ENCODE assay signal across 25 mouse cellular contexts in the genomic region with DNA sequence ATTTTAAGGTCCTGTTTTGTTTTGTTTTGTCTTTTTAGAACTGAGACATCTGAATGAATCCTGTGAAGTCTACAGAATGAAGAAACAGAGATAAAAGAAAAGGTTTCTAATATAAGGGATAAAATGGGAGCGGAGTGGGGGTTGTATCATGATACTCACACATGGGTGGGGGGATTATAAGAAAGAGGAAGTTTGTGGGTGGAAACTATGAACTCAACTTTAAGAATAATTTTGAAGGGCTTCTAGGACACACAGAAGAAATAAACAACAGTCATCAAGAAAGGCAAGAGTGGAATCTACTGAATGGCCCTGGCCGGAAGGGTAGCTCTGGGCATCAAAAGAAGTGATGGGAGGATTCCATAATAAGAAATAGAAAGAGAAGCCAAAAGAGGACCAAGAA.
DNase-seq lines count a peak whose midpoint lies in the region; ATAC-seq and TF ChIP-seq lines count a peak whose summit lies in the region.
"Had no signal": no experiment of that assay in that cellular context is flagged by ENCODE, and none has a peak within 500 bp of the region (broad histone marks: within the 10 kb centered on the region; RNA-seq: fewer than 3 reads in every experiment).

No protein-coding gene starts in this region.

- no peaks in the 10 kb centered on the region for H3K9me3 ChIP-seq in intestine, embryonic 14.5 days (ENCODE audit: control insufficient read depth, low read length)
- no peaks in the 10 kb centered on the region for H3K9me3 ChIP-seq in intestine, postnatal 0 days (ENCODE audit: control insufficient read depth)
- H3K9me3 ChIP-seq in kidney, postnatal 0 days (replicated peaks; ENCODE audit: low read length): no peaks in the 10 kb centered on the region
- H3K9me3 ChIP-seq in CH12.LX (replicated peaks; ENCODE audit: low read length): no peaks in the 10 kb centered on the region
- H3K9me3 ChIP-seq in limb, embryonic 15.5 days: no peaks in the 10 kb centered on the region
- H3K9me3 ChIP-seq: embryonic facial prominence, embryonic 12.5 days; heart, embryonic 12.5 days; liver, embryonic 15.5 days; lung, embryonic 15.5 days had no signal

- peak; percentile 69 for TF ChIP-seq EP300 in CH12.LX (IDR thresholded peaks at IDR 0.05; ENCODE audit: low read length)

- H3K9ac ChIP-seq in intestine, embryonic 14.5 days (ENCODE audit: low read length): no peak overlapping the region
- H3K9ac ChIP-seq in intestine, postnatal 0 days (ENCODE audit: low read depth, low read length): no peak overlapping the region
- H3K9ac ChIP-seq in kidney, postnatal 0 days (ENCODE audit: low read depth, low read length): no peak overlapping the region
- H3K9ac ChIP-seq in CH12.LX (ENCODE audit: insufficient read depth, low read depth): no peak overlapping the region
- H3K9ac ChIP-seq in limb, embryonic 15.5 days: no peak overlapping the region
- H3K9ac ChIP-seq: embryonic facial prominence, embryonic 12.5 days; heart, embryonic 12.5 days; hindbrain, embryonic 14.5 days; liver, embryonic 15.5 days; lung, embryonic 15.5 days had no signal

- no peak overlapping the region for H3K4me3 ChIP-seq in intestine, embryonic 14.5 days (ENCODE audit: low read depth, low read length)
- H3K4me3 ChIP-seq in intestine, postnatal 0 days (ENCODE audit: low read depth, low read length): no peak overlapping the region
- H3K4me3 ChIP-seq in kidney, postnatal 0 days (replicated peaks; ENCODE audit: low read depth, low read length): no peak overlapping the region
- H3K4me3 ChIP-seq in CH12.LX (replicated peaks in 1 of 3; ENCODE audit: low read depth in 2 of 3, low read length in 2 of 3, poor library complexity in 1 of 3): no peak overlapping the region
- no peak overlapping the region for H3K4me3 ChIP-seq in limb, embryonic 15.5 days
- H3K4me3 ChIP-seq: embryonic facial prominence, embryonic 12.5 days; heart, embryonic 12.5 days; left cerebral cortex, adult 2 months; liver, embryonic 15.5 days; lung, embryonic 15.5 days had no signal

- no peak overlapping the region for H3K4me2 ChIP-seq in intestine, embryonic 14.5 days (ENCODE audit: low read length)
- H3K4me2 ChIP-seq in intestine, postnatal 0 days (replicated peaks; ENCODE audit: low read depth): no peak overlapping the region
- H3K4me2 ChIP-seq in kidney, postnatal 0 days (ENCODE audit: low read length): no peak overlapping the region
- no peak overlapping the region for H3K4me2 ChIP-seq in CH12.LX (ENCODE audit: insufficient read depth, low read depth, poor library complexity, severe bottlenecking)
- no peak overlapping the region for H3K4me2 ChIP-seq in limb, embryonic 15.5 days
- H3K4me2 ChIP-seq: embryonic facial prominence, embryonic 12.5 days; heart, embryonic 12.5 days; hindbrain, embryonic 14.5 days; liver, embryonic 15.5 days; lung, embryonic 15.5 days; midbrain, embryonic 11.5 days had no signal

- WGBS in intestine, embryonic 14.5 days: 88% methylated on average over 2 of the region's 2 CpGs
- 91% methylated on average over 2 of the region's 2 CpGs for WGBS in intestine, postnatal 0 days
- 94% methylated on average over 2 of the region's 2 CpGs for whole genome bisulfite sequencing in kidney, postnatal 0 days
- WGBS in limb, embryonic 15.5 days: 91% methylated on average over 2 of the region's 2 CpGs

- no peak for DNase-seq in intestine, embryonic 14.5 days (ENCODE audit: low spot score)
- no peak for DNase-seq in kidney, postnatal 0 days (ENCODE audit: low spot score)
- no peak for DNase-seq in kidney, adult 18-20 months
- no peak for DNase-seq in CH12.LX (ENCODE audit: extremely low read depth)
- no peak for DNase-seq in testis, postnatal 10 days (ENCODE audit: low spot score)
- DNase-seq in left cerebral cortex, adult 11 months (ENCODE audit: low spot score): no peak
- DNase-seq: adrenal gland, postnatal 36 days; cerebellum, adult 8-10 months; cerebellum, postnatal 25 days; gastrocnemius, postnatal 14 days; kidney, postnatal 10 days; right cerebral cortex, postnatal 25 days; spleen, adult 18-20 months; thymus, postnatal 14 days had no signal

- no peaks in the 10 kb centered on the region for H3K79me2 ChIP-seq in CH12.LX (replicated peaks; ENCODE audit: control insufficient read depth, extremely low read depth, insufficient read depth, poor library complexity, severe bottlenecking)

- TF ChIP-seq POLR2A in CH12.LX (IDR thresholded peaks at IDR 0.05; ENCODE audit: low read depth, low read length): no peak

- H3K4me1 ChIP-seq in intestine, embryonic 14.5 days (replicated peaks; ENCODE audit: control insufficient read depth, insufficient read depth, low read length): peaks cover 16% of the 10 kb centered on the region
- peaks cover 2% of the 10 kb centered on the region; the same call in 1 of the 2 replicates for H3K4me1 ChIP-seq in intestine, postnatal 0 days (replicated peaks; ENCODE audit: control insufficient read depth, insufficient read depth, low read length)
- H3K4me1 ChIP-seq in kidney, postnatal 0 days (replicated peaks; ENCODE audit: insufficient read depth, low read length): peaks cover 13% of the 10 kb centered on the region
- H3K4me1 ChIP-seq in CH12.LX (ENCODE audit: control insufficient read depth in 1 of 2, insufficient read depth in 2 of 2): peaks cover 27 to 88% of the 10 kb centered on the region in 2 experiments
- peaks cover 21% of the 10 kb centered on the region for H3K4me1 ChIP-seq in limb, embryonic 15.5 days

- in situ Hi-C loops in CH12.LX (cut with MboI; ENCODE audit: low pct_ligation_motif_present, low pct_unique_long_range_greater_than_20kb, low sequenced_read_pairs): no loop called here

- H3K27ac ChIP-seq in intestine, embryonic 14.5 days (ENCODE audit: low read depth): peak overlapping the region; percentile 57; the same call in 1 of the 2 replicates
- H3K27ac ChIP-seq in intestine, postnatal 0 days (ENCODE audit: low read depth, low read length): no peak overlapping the region
- H3K27ac ChIP-seq in kidney, postnatal 0 days: 0 out of 2 replicates have a peak overlapping the region, but pooled peaks have one; percentile 58
- H3K27ac ChIP-seq in CH12.LX (ENCODE audit: insufficient read depth, low read depth): no peak overlapping the region
- H3K27ac ChIP-seq in limb, embryonic 15.5 days: peak overlapping the region; percentile 86; the same call in 1 of the 2 replicates
- H3K27ac ChIP-seq: embryonic facial prominence, embryonic 12.5 days; hindbrain, embryonic 14.5 days; left cerebral cortex, adult 2 months; liver, embryonic 15.5 days; lung, embryonic 15.5 days had no signal

- TF ChIP-seq CTCF in intestine, postnatal 0 days (IDR thresholded peaks at IDR 0.05; ENCODE audit: low read depth): no peak
- TF ChIP-seq CTCF in kidney, postnatal 0 days (IDR thresholded peaks at IDR 0.05; ENCODE audit: low read depth): no peak
- no peak for TF ChIP-seq CTCF in CH12.LX (conservative IDR thresholded peaks at IDR 0.05 in 1 of 2, IDR thresholded peaks at IDR 0.05 in 1 of 2; ENCODE audit: low read depth in 2 of 2, low read length in 2 of 2)

- H3K27me3 ChIP-seq in intestine, embryonic 14.5 days (replicated peaks; ENCODE audit: control insufficient read depth, insufficient read depth, low read length): no peaks in the 10 kb centered on the region
- no peaks in the 10 kb centered on the region for H3K27me3 ChIP-seq in intestine, postnatal 0 days (replicated peaks; ENCODE audit: control insufficient read depth, insufficient read depth, low read length)
- H3K27me3 ChIP-seq in kidney, postnatal 0 days (ENCODE audit: insufficient read depth, low read length): no peaks in the 10 kb centered on the region
- H3K27me3 ChIP-seq in CH12.LX (replicated peaks): no peaks in the 10 kb centered on the region
- H3K27me3 ChIP-seq in limb, embryonic 15.5 days: no peaks in the 10 kb centered on the region
- H3K27me3 ChIP-seq: embryonic facial prominence, embryonic 12.5 days; heart, embryonic 12.5 days; liver, embryonic 15.5 days; lung, embryonic 15.5 days had no signal

- no peak for TF ChIP-seq RAD21 in CH12.LX (IDR thresholded peaks at IDR 0.05; ENCODE audit: low read depth, low read length)

- H3K36me3 ChIP-seq in intestine, embryonic 14.5 days (ENCODE audit: control insufficient read depth, insufficient read depth, low read length): no peaks in the 10 kb centered on the region
- no peaks in the 10 kb centered on the region for H3K36me3 ChIP-seq in intestine, postnatal 0 days (ENCODE audit: control insufficient read depth, insufficient read depth)
- no peaks in the 10 kb centered on the region for H3K36me3 ChIP-seq in kidney, postnatal 0 days (ENCODE audit: insufficient read depth, low read length)
- H3K36me3 ChIP-seq in CH12.LX (replicated peaks in 1 of 2; ENCODE audit: control insufficient read depth in 1 of 2, insufficient read depth in 1 of 2, low read length in 1 of 2): peaks cover 0 to 2% of the 10 kb centered on the region in 2 experiments
- H3K36me3 ChIP-seq in limb, embryonic 15.5 days: no peaks in the 10 kb centered on the region
- H3K36me3 ChIP-seq: embryonic facial prominence, embryonic 12.5 days; heart, embryonic 12.5 days; liver, embryonic 15.5 days; lung, embryonic 15.5 days had no signal

- ATAC-seq in intestine, embryonic 14.5 days (replicated peaks; ENCODE audit: low FRiP score, low TSS enrichment, low read depth): no peak
- ATAC-seq in intestine, postnatal 0 days: no peak
- no peak for ATAC-seq in kidney, postnatal 0 days (replicated peaks; ENCODE audit: low FRiP score, low read depth)
- ATAC-seq in limb, embryonic 15.5 days (ENCODE audit: insufficient number of reproducible peaks, low FRiP score, low TSS enrichment, low read depth): no peak
- ATAC-seq: forebrain, embryonic 14.5 days; midbrain, embryonic 16.5 days had no signal

- dilution Hi-C loops in CH12.LX (cut with MboI; ENCODE audit: extremely low pct_ligation_motif_present, extremely low pct_unique_long_range_greater_than_20kb, low sequenced_read_pairs): no loop called here

TF ChIP-seq in CH12.LX, 34 proteins besides CTCF, POLR2A, EP300 and RAD21 (continues in another document):
- TF ChIP-seq ELF1 (IDR thresholded peaks at IDR 0.05; ENCODE audit: low read depth, low read length) (no peak), CHD1 (IDR thresholded peaks at IDR 0.05; ENCODE audit: low read depth, low read length) (no peak), TCF12 (IDR thresholded peaks at IDR 0.05; ENCODE audit: low read depth, low read length) (no peak), RCOR1 (conservative IDR thresholded peaks at IDR 0.05; ENCODE audit: low read depth, low read length) (no peak), CHD2 (IDR thresholded peaks at IDR 0.05; ENCODE audit: low read length) (0 out of 2 replicates have a peak, but pooled peaks have one; percentile 28), ZKSCAN1 (IDR thresholded peaks at IDR 0.05; ENCODE audit: borderline replicate concordance, low read depth, low read length) (no peak), ZC3H11A (IDR thresholded peaks at IDR 0.05; ENCODE audit: low read depth, low read length) (no peak), ZMIZ1 (IDR thresholded peaks at IDR 0.05; ENCODE audit: low read depth, low read length) (no peak), ZNF384 (IDR thresholded peaks at IDR 0.05; ENCODE audit: low read depth, low read length) (no peak), SMC3 (IDR thresholded peaks at IDR 0.05; ENCODE audit: low read depth, low read length) (no peak), MXI1 (IDR thresholded peaks at IDR 0.05; ENCODE audit: low read depth, low read length) (no peak), MAX (IDR thresholded peaks at IDR 0.05; ENCODE audit: low read length) (no peak)

Comparison
In these comparisons a context has a peak if more than half of its experiments do, and no peak if none do; other contexts are left out.
1. H3K27ac ChIP-seq: peak in intestine, embryonic 14.5 days (single experiment), kidney, postnatal 0 days (single experiment) and limb, embryonic 15.5 days (single experiment); none in intestine, postnatal 0 days (single experiment) and CH12.LX (single experiment).